Mouse (Mus musculus): ENCODE measurements around the gene Dph2. TPM values are rescaled to one million over a fixed set of nuclear protein-coding genes. Genes with fewer than 3 reads are reported as not detected.
A peak's percentile ranks its signal among the peaks of the same experiment; 100 is the strongest.

Gene Dph2
- polyA plus RNA-seq, 1 experiment from 2014 or later = 18.3 TPM

DNA sequence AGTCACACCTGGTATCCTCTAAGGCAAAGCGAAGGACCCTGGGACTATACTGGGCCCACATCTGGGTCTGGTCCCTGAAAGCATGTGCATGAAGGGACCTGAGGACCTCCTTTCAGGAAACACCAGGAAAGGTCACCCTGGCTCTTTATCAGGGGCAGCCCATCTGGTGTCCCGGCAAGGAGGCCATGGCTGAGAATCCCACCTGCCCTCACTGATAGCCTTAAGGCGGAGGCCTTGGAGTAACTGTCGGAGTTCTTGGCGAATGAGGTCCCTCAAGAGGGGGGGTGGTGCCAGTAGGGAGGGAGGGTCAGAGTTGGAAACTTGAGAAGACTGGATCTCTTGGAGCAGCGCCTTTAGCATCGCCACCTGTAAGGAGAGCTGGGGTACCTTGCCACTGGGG is 20.0 kb downstream of the Dph2 start:
- Histone ChIP-seq H3K4me1 (replicated peaks) (peaks cover 25% of the 10 kb centered on the region), H3K27me3 (no peaks in the 10 kb centered on the region), H3K9ac (replicated peaks) (no peak overlapping the region), H3K36me3 (peaks cover 42% of the 10 kb centered on the region), H3K4me2 (peak overlapping the region; percentile 49), H3K9me3 (no peaks in the 10 kb centered on the region), H3K27ac (no peak overlapping the region), H3K4me3 (replicated peaks) (no peak overlapping the region)
- WGBS = 45% methylated on average over 7 of the region's 7 CpGs
- ATAC-seq (ENCODE audit: insufficient number of reproducible peaks, insufficient read depth, low FRiP score, low TSS enrichment, low read depth) = no peak

GRCm38 (mm10) chr4:117870437-117870836 is 21.4 kb downstream of the Dph2 start:
- 68% methylated on average over 1 of the region's 1 CpGs for WGBS

DNA sequence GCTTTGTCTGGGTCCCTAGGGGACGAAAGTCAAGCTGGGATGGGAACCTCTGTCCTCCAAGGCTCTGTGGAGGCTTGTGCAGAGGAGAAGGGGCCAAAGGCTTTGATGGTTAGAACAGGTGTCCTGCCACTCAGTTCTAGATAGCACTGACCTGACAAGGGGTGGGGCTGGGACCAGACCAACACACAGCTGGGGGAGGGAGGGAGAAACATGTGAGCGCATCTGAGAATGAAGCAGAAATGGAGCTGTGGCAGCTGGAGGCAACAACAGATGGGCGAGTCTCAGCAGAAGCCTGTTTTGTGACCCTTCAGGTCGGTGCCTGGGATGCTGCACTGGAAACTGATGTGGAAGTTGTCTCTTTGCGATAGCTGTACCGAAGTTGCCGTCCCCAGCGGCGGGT is 22.5 kb downstream of the Dph2 start:
- H3K4me3 ChIP-seq (replicated peaks) = no peak overlapping the region
- H3K4me2 ChIP-seq = no peak overlapping the region
- H3K36me3 ChIP-seq = peaks cover 27% of the 10 kb centered on the region
- no peak overlapping the region for H3K27ac ChIP-seq
- 66% methylated on average over 9 of the region's 9 CpGs for WGBS
- H3K4me1 ChIP-seq (replicated peaks) = peaks cover 31% of the 10 kb centered on the region
- H3K9me3 ChIP-seq = no peaks in the 10 kb centered on the region
- ATAC-seq (ENCODE audit: insufficient number of reproducible peaks, insufficient read depth, low FRiP score, low TSS enrichment, low read depth) = no peak
- no peak overlapping the region for H3K9ac ChIP-seq (replicated peaks)
- no peaks in the 10 kb centered on the region for H3K27me3 ChIP-seq

More at GRCm38 (mm10) chr4:117870437-117870836, 21.4 kb downstream of the Dph2 start:
- Histone ChIP-seq H3K4me2 (no peak overlapping the region), H3K4me3 (replicated peaks) (no peak overlapping the region), H3K9ac (replicated peaks) (no peak overlapping the region), H3K4me1 (replicated peaks) (peaks cover 31% of the 10 kb centered on the region), H3K27ac (no peak overlapping the region), H3K27me3 (no peaks in the 10 kb centered on the region), H3K9me3 (no peaks in the 10 kb centered on the region), H3K36me3 (peaks cover 29% of the 10 kb centered on the region)
- ATAC-seq (ENCODE audit: insufficient number of reproducible peaks, insufficient read depth, low FRiP score, low TSS enrichment, low read depth) = no peak

DNA sequence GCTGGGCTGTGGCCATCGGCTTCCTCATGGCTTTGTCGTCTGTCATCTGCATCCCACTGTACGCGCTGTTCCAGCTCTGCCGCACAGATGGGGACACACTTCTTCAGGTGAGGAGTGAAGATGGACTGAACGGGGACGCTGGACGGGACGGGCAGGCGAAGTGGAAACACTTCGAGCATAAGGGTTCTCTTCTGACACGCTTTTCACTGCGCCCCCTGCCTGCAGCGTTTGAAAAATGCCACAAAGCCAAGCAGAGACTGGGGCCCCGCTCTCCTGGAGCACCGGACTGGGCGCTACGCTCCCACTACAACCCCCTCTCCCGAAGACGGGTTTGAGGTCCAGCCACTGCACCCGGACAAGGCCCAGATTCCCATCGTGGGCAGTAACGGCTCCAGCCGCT is 24.0 kb downstream of the Dph2 start:
- Histone ChIP-seq H3K4me1 (replicated peaks) (peaks cover 27% of the 10 kb centered on the region), H3K4me3 (replicated peaks) (no peak overlapping the region), H3K27ac (no peak overlapping the region), H3K4me2 (peak overlapping the region; percentile 35), H3K27me3 (no peaks in the 10 kb centered on the region), H3K9me3 (no peaks in the 10 kb centered on the region), H3K9ac (replicated peaks) (0 out of 2 replicates have a peak overlapping the region, but pooled peaks have one; percentile 34), H3K36me3 (peaks cover 28% of the 10 kb centered on the region)
- no peak for ATAC-seq (ENCODE audit: insufficient number of reproducible peaks, insufficient read depth, low FRiP score, low TSS enrichment, low read depth)
- WGBS = 13% methylated on average over 24 of the region's 24 CpGs

GRCm38 (mm10) chr4:117867000-117867399 is 24.8 kb downstream of the Dph2 start:
- no peak overlapping the region for H3K27ac ChIP-seq
- no peak overlapping the region; the same call in 1 of the 2 replicates for H3K9ac ChIP-seq (replicated peaks)
- no peaks in the 10 kb centered on the region for H3K27me3 ChIP-seq
- H3K36me3 ChIP-seq = peaks cover 36% of the 10 kb centered on the region
- no peaks in the 10 kb centered on the region for H3K9me3 ChIP-seq
- H3K4me1 ChIP-seq (replicated peaks) = peaks cover 19% of the 10 kb centered on the region
- no peak overlapping the region for H3K4me3 ChIP-seq (replicated peaks)
- WGBS = 79% methylated on average over 6 of the region's 6 CpGs
- H3K4me2 ChIP-seq = no peak overlapping the region
- no peak for ATAC-seq (ENCODE audit: insufficient number of reproducible peaks, insufficient read depth, low FRiP score, low TSS enrichment, low read depth)

- Histone ChIP-seq H3K9ac (replicated peaks) (no peak overlapping the region), H3K4me1 (replicated peaks) (peaks cover 16% of the 10 kb centered on the region), H3K9me3 (no peaks in the 10 kb centered on the region), H3K4me2 (no peak overlapping the region), H3K4me3 (replicated peaks) (no peak overlapping the region), H3K27ac (no peak overlapping the region), H3K27me3 (no peaks in the 10 kb centered on the region), H3K36me3 (peaks cover 40% of the 10 kb centered on the region)
- ATAC-seq (ENCODE audit: insufficient number of reproducible peaks, insufficient read depth, low FRiP score, low TSS enrichment, low read depth) = no peak
- 59% methylated on average over 9 of the region's 9 CpGs for WGBS
Measured at GRCm38 (mm10) chr4:117866083-117866482, 25.7 kb downstream of the Dph2 start.

- no peak for ATAC-seq (ENCODE audit: insufficient number of reproducible peaks, insufficient read depth, low FRiP score, low TSS enrichment, low read depth)
- H3K4me1 ChIP-seq (replicated peaks) = peaks cover 10% of the 10 kb centered on the region
Measured at GRCm38 (mm10) chr4:117862823-117863222, 29.0 kb downstream of the Dph2 start.

GRCm38 (mm10) chr4:117860570-117860969 is 31.3 kb downstream of the Dph2 start:
- Histone ChIP-seq H3K27me3 (no peaks in the 10 kb centered on the region), H3K9me3 (no peaks in the 10 kb centered on the region), H3K4me3 (replicated peaks) (no peak overlapping the region), H3K9ac (replicated peaks) (no peak overlapping the region), H3K36me3 (peaks cover 56% of the 10 kb centered on the region), H3K4me2 (no peak overlapping the region), H3K4me1 (replicated peaks) (peaks cover 4% of the 10 kb centered on the region; the same call in 1 of the 2 replicates), H3K27ac (no peak overlapping the region)
- ATAC-seq (ENCODE audit: insufficient number of reproducible peaks, insufficient read depth, low FRiP score, low TSS enrichment, low read depth) = no peak
- WGBS = 88% methylated on average over 9 of the region's 9 CpGs

More at GRCm38 (mm10) chr4:117862823-117863222, 29.0 kb downstream of the Dph2 start:
- no peak overlapping the region for H3K4me3 ChIP-seq (replicated peaks)
- no peak overlapping the region for H3K9ac ChIP-seq (replicated peaks)
- peaks cover 36% of the 10 kb centered on the region for H3K36me3 ChIP-seq
- no peak overlapping the region for H3K4me2 ChIP-seq
- no peak overlapping the region for H3K27ac ChIP-seq
- H3K27me3 ChIP-seq = no peaks in the 10 kb centered on the region
- 39% methylated on average over 4 of the region's 4 CpGs for WGBS
- H3K9me3 ChIP-seq = no peaks in the 10 kb centered on the region

GRCm38 (mm10) chr4:117858794-117859193 is 33.0 kb downstream of the Dph2 start:
- H3K27ac ChIP-seq = no peak overlapping the region
- no peak overlapping the region for H3K4me3 ChIP-seq (replicated peaks)
- no peaks in the 10 kb centered on the region for H3K27me3 ChIP-seq
- ATAC-seq (ENCODE audit: insufficient number of reproducible peaks, insufficient read depth, low FRiP score, low TSS enrichment, low read depth) = no peak
- H3K9me3 ChIP-seq = no peaks in the 10 kb centered on the region
- no peak overlapping the region for H3K4me2 ChIP-seq
- H3K4me1 ChIP-seq (replicated peaks) = peaks cover 9% of the 10 kb centered on the region
- H3K36me3 ChIP-seq = peaks cover 42% of the 10 kb centered on the region
- 55% methylated on average over 3 of the region's 3 CpGs for WGBS
- no peak overlapping the region for H3K9ac ChIP-seq (replicated peaks)

DNA sequence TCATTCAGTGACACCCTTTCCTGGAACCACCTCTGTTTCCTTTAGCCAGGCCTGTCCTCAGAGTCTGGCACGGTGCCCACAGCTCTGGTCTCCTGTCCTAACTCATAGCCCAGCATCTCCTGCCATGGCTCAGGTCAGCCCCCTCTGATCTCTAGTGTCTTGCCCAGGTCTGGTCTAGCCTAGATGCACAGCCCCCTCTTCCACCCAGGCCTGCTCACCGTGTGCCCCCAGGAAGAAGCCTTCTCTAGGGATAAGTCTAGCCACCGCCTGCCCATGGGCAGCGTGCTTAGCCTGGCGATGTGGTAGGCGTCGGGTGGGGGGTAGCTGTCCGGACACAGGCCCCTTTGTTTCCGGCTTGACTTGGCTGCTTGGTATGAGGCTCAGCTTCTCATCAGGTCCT is 36.7 kb downstream of the Dph2 start:
- WGBS = 84% methylated on average over 9 of the region's 9 CpGs
- Histone ChIP-seq H3K27ac (no peak overlapping the region), H3K36me3 (peaks cover 24% of the 10 kb centered on the region), H3K9me3 (no peaks in the 10 kb centered on the region), H3K4me1 (replicated peaks) (peaks cover 9% of the 10 kb centered on the region), H3K9ac (replicated peaks) (no peak overlapping the region), H3K27me3 (no peaks in the 10 kb centered on the region), H3K4me2 (no peak overlapping the region), H3K4me3 (replicated peaks) (no peak overlapping the region)
- no peak for ATAC-seq (ENCODE audit: insufficient number of reproducible peaks, insufficient read depth, low FRiP score, low TSS enrichment, low read depth)

GRCm38 (mm10) chr4:117852152-117852868 is 39.5 kb downstream of the Dph2 start:
- WGBS = 88% methylated on average over 10 of the region's 10 CpGs
- Histone ChIP-seq H3K27ac (no peak overlapping the region), H3K9ac (replicated peaks) (no peak overlapping the region), H3K4me2 (no peak overlapping the region), H3K4me1 (replicated peaks) (peaks cover 12% of the 10 kb centered on the region), H3K4me3 (replicated peaks) (no peak overlapping the region), H3K9me3 (no peaks in the 10 kb centered on the region), H3K27me3 (no peaks in the 10 kb centered on the region), H3K36me3 (peaks cover 25% of the 10 kb centered on the region)
- ATAC-seq (ENCODE audit: insufficient number of reproducible peaks, insufficient read depth, low FRiP score, low TSS enrichment, low read depth) = no peak

GRCm38 (mm10) chr4:117850871-117851270 is 41.0 kb downstream of the Dph2 start:
- 79% methylated on average over 7 of the region's 7 CpGs for WGBS
- no peak overlapping the region for H3K27ac ChIP-seq
- ATAC-seq (ENCODE audit: insufficient number of reproducible peaks, insufficient read depth, low FRiP score, low TSS enrichment, low read depth) = no peak

More at GRCm38 (mm10) chr4:117850871-117851270, 41.0 kb downstream of the Dph2 start:
- Histone ChIP-seq H3K4me2 (no peak overlapping the region), H3K9ac (replicated peaks) (no peak overlapping the region; the same call in 1 of the 2 replicates), H3K9me3 (no peaks in the 10 kb centered on the region), H3K36me3 (peaks cover 20% of the 10 kb centered on the region), H3K4me1 (replicated peaks) (peaks cover 20% of the 10 kb centered on the region), H3K4me3 (replicated peaks) (no peak overlapping the region), H3K27me3 (no peaks in the 10 kb centered on the region)
